Mouse (Mus musculus) E14TG2a.4 (cell line): ENCODE data around the gene Inf2.

ENCODE experiments used
- H3K27me3 ChIP-seq: 2 replicates; pipeline ENCODE4 v1.6.1; 2014; ENCODE audit warnings: low read length, control low read depth; ENCODE audit not compliant: insufficient read depth
- H3K36me3 ChIP-seq: 2 replicates; pipeline ENCODE4 v1.6.1; 2014; ENCODE audit warnings: low read length, control low read depth; ENCODE audit not compliant: insufficient read depth
- H3K4me1 ChIP-seq: replicated peaks from 2 replicates; pipeline ENCODE4 v1.6.1; 2014; ENCODE audit warnings: low read depth, low read length, control low read depth
- H3K4me3 ChIP-seq: replicated peaks from 2 replicates; pipeline ENCODE4 v1.5.1; 2014; ENCODE audit warnings: mild to moderate bottlenecking, low read length
- H3K9me3 ChIP-seq: 2 replicates; pipeline ENCODE4 v1.6.1; 2014; ENCODE audit warnings: low read length, control low read depth
- CTCF ChIP-seq: conservative IDR thresholded peaks from 2 replicates; pipeline ENCODE4 v1.5.1; 2014; ENCODE audit warnings: low read length
- NANOG ChIP-seq: IDR thresholded peaks from 2 replicates; pipeline ENCODE4 v1.6.1; 2014; ENCODE audit warnings: borderline replicate concordance, low read length, mixed read lengths
- POU5F1 ChIP-seq: IDR thresholded peaks from 2 replicates; pipeline ENCODE4 v1.6.1; 2014; ENCODE audit warnings: low read length, borderline replicate concordance

Gene Inf2

GRCm38 (mm10) chr12:112596454-112596853, 7.9 kb downstream of the Inf2 start:
- no peaks in the 10 kb centered on the region for H3K9me3 ChIP-seq
- H3K36me3 ChIP-seq: peaks cover 13% of the 10 kb centered on the region
- no peak overlapping the region for H3K4me3 ChIP-seq
- peaks cover 8% of the 10 kb centered on the region; the same call in 1 of the 2 replicates for H3K27me3 ChIP-seq
- no peak for TF ChIP-seq CTCF
- no peak for TF ChIP-seq POU5F1
- no peak for TF ChIP-seq NANOG
- H3K4me1 ChIP-seq: peaks cover 78% of the 10 kb centered on the region

GRCm38 (mm10) chr12:112596891-112597500, 8.4 kb downstream of the Inf2 start:
- TF ChIP-seq POU5F1: no peak
- TF ChIP-seq CTCF: no peak
- no peak for TF ChIP-seq NANOG
- Histone ChIP-seq H3K4me1 (peaks cover 78% of the 10 kb centered on the region), H3K9me3 (no peaks in the 10 kb centered on the region), H3K36me3 (peaks cover 15% of the 10 kb centered on the region), H3K4me3 (no peak overlapping the region), H3K27me3 (0 out of 2 replicates have a peak, but pooled peaks cover 4% of the 10 kb centered on the region)

DNA sequence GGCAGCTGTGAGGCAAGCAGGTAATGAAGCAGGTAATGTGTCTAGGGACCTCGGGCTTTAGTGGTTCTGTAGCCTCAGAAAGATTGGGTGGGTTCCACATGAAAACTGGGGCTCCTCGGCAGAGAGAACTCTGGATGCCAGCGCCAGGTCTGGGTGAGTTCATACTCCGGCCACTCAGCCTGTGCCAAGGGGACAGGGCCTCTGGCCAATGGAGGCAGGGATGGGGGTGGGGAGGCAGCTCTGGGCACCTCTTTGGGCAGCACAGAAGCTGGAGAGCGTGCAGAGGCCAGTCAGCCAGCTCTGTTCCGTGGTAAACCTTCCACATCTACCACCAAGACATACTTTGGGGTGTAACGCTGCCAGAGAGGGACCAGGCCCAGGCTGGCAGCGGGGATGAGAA, 9.0 kb downstream of the Inf2 start:
- H3K36me3 ChIP-seq: peaks cover 21% of the 10 kb centered on the region
- no peak overlapping the region for H3K4me3 ChIP-seq
- no peaks in the 10 kb centered on the region for H3K9me3 ChIP-seq
- H3K27me3 ChIP-seq: 0 out of 2 replicates have a peak, but pooled peaks cover 2% of the 10 kb centered on the region
- H3K4me1 ChIP-seq: peaks cover 72% of the 10 kb centered on the region
- no peak for TF ChIP-seq POU5F1
- no peak for TF ChIP-seq CTCF
- no peak for TF ChIP-seq NANOG

GRCm38 (mm10) chr12:112599198-112599597, 10.6 kb downstream of the Inf2 start:
- TF ChIP-seq CTCF: no peak
- TF ChIP-seq POU5F1: no peak
- no peak for TF ChIP-seq NANOG
- Histone ChIP-seq H3K36me3 (peaks cover 36% of the 10 kb centered on the region), H3K4me1 (peaks cover 57% of the 10 kb centered on the region), H3K4me3 (peak overlapping the region; percentile 20; the same call in 1 of the 2 replicates), H3K9me3 (no peaks in the 10 kb centered on the region), H3K27me3 (0 out of 2 replicates have a peak, but pooled peaks cover 2% of the 10 kb centered on the region)

DNA sequence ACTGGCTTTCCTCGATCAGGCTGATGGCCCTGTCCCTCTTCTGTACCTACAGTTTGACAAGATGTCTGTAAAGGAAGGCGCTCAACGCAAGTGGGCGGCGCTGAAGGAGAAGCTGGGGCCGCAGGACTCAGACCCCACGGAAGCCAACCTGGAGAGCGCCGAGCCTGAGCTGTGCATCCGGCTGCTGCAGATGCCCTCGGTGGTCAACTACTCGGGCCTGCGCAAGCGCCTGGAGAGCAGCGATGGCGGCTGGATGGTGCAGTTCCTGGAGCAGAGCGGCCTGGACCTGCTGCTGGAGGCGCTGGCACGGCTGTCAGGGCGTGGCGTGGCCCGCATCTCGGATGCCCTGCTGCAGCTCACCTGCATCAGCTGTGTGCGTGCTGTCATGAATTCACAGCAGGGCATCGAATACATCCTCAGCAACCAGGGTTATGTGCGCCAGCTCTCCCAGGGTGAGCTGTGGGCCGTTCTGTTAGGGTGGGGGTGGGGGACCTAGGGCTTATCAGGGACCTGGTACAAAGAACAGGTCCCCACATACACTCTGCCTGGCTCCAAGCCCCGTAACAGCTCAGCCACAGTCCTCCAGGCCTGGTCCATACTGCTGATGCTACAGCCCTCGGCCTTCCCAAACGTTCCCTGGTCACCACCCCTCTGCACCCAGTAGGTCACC, 11.5 kb downstream of the Inf2 start:
- TF ChIP-seq CTCF (no peak), POU5F1 (no peak), NANOG (no peak)
- H3K9me3 ChIP-seq: no peaks in the 10 kb centered on the region
- 0 out of 2 replicates have a peak, but pooled peaks cover 2% of the 10 kb centered on the region for H3K27me3 ChIP-seq

GRCm38 (mm10) chr12:112604022-112604421, 15.4 kb downstream of the Inf2 start:
- no peak for TF ChIP-seq NANOG
- no peak for TF ChIP-seq CTCF
- TF ChIP-seq POU5F1: no peak
- Histone ChIP-seq H3K36me3 (peaks cover 65% of the 10 kb centered on the region), H3K9me3 (no peaks in the 10 kb centered on the region), H3K4me1 (peaks cover 25% of the 10 kb centered on the region), H3K27me3 (0 out of 2 replicates have a peak, but pooled peaks cover 2% of the 10 kb centered on the region), H3K4me3 (no peak overlapping the region)

More for the DNA sequence above, 11.5 kb downstream of the Inf2 start:
- peak overlapping the region; percentile 65 for H3K4me3 ChIP-seq
- peaks cover 42% of the 10 kb centered on the region for H3K36me3 ChIP-seq
- H3K4me1 ChIP-seq: peaks cover 51% of the 10 kb centered on the region

- no peak overlapping the region for H3K4me3 ChIP-seq
- peaks cover 74% of the 10 kb centered on the region for H3K36me3 ChIP-seq
These were observed 16.4 kb downstream of the Inf2 start for GRCm38 (mm10) chr12:112604709-112605649.

More at GRCm38 (mm10) chr12:112604709-112605649, 16.4 kb downstream of the Inf2 start:
- Histone ChIP-seq H3K4me1 (peaks cover 16% of the 10 kb centered on the region), H3K9me3 (no peaks in the 10 kb centered on the region), H3K27me3 (0 out of 2 replicates have a peak, but pooled peaks cover 2% of the 10 kb centered on the region)
- TF ChIP-seq POU5F1: no peak
- TF ChIP-seq CTCF: no peak
- no peak for TF ChIP-seq NANOG
